Mouse (Mus musculus): ENCODE measurements around the gene Gm20388.

- TF ChIP-seq CTCF (IDR thresholded peaks at IDR 0.05; ENCODE audit: low read depth) (no peak), EP300 (optimal IDR thresholded peaks at IDR 0.05) (no peak)
Observed at GRCm38 (mm10) chr8:120753476-120753875, 842.8 kb downstream of the Gm20388 start.
